In the genomic region with DNA sequence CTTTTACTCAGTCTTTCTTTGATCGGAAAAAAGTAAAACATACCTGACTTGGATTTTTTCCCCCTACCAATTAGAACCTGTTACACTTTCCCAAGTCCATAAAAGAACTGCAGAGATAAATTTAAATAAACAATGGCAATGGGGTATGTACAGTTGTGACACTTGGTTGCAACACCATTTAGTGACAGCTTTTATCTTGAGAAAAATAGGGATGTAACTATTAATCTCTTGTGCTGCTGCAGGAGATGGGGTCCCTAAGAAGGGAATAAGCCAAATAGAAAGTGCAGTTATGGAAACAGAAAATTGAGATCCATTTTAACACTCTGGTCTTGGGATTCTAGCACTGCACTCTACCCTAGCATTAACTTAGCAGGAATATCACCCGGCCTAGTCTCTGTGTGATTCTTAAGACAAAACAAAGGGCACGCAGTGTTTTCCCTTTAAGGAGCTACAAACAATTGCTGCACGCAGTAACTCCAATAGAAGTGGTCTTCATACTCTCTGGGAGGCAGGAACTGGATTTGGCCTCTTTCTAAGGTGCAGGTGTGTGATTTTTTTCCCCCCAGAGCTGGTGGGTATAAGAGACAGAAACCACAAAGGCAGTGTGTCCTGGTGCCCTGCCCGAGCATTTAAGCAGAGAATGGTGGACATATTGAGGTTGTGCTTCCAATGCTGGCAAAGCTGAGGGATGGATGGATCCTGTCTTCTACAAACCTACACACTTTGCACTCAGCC, we compare ENCODE assay signal across 9 mouse cellular contexts. TPM values are rescaled to one million over a fixed set of nuclear protein-coding genes. Genes with fewer than 3 reads are reported as not detected.
DNase-seq lines count a peak whose midpoint lies in the region; ATAC-seq lines count a peak whose summit lies in the region.
"Had no signal": no experiment of that assay in that cellular context is flagged by ENCODE, and none has a peak within 500 bp of the region (broad histone marks: within the 10 kb centered on the region; RNA-seq: fewer than 3 reads in every experiment).

No protein-coding gene starts in this region.

- H3K27me3 ChIP-seq in heart, embryonic 13.5 days (replicated peaks), result no peaks in the 10 kb centered on the region
- H3K27me3 ChIP-seq in embryonic facial prominence, embryonic 15.5 days, result peaks cover 10% of the 10 kb centered on the region
- H3K27me3 ChIP-seq in intestine, embryonic 15.5 days (replicated peaks), result no peaks in the 10 kb centered on the region
- H3K27me3 ChIP-seq in midbrain, embryonic 15.5 days (replicated peaks), result peaks cover 68% of the 10 kb centered on the region
- H3K27me3 ChIP-seq: CH12.LX had no signal

- H3K27ac ChIP-seq in heart, embryonic 13.5 days (replicated peaks), result peak overlapping the region; percentile 89
- H3K27ac ChIP-seq in embryonic facial prominence, embryonic 15.5 days (replicated peaks), result peak overlapping the region; percentile 84
- 0 out of 2 replicates have a peak overlapping the region, but pooled peaks have one; percentile 18 for H3K27ac ChIP-seq in intestine, embryonic 15.5 days
- H3K27ac ChIP-seq in midbrain, embryonic 15.5 days, result no peak overlapping the region

- no peaks in the 10 kb centered on the region for H3K9me3 ChIP-seq in heart, embryonic 13.5 days
- H3K9me3 ChIP-seq in embryonic facial prominence, embryonic 15.5 days (replicated peaks), result no peaks in the 10 kb centered on the region
- H3K9me3 ChIP-seq in intestine, embryonic 15.5 days, result no peaks in the 10 kb centered on the region
- no peaks in the 10 kb centered on the region for H3K9me3 ChIP-seq in midbrain, embryonic 15.5 days

- H3K9ac ChIP-seq in heart, embryonic 13.5 days, result peak overlapping the region; percentile 84
- peak overlapping the region; percentile 47; the same call in 1 of the 2 replicates for H3K9ac ChIP-seq in embryonic facial prominence, embryonic 15.5 days
- no peak overlapping the region for H3K9ac ChIP-seq in intestine, embryonic 15.5 days
- no peak overlapping the region for H3K9ac ChIP-seq in midbrain, embryonic 15.5 days

- H3K36me3 ChIP-seq in heart, embryonic 13.5 days, result no peaks in the 10 kb centered on the region
- no peaks in the 10 kb centered on the region for H3K36me3 ChIP-seq in embryonic facial prominence, embryonic 15.5 days
- H3K36me3 ChIP-seq in intestine, embryonic 15.5 days, result no peaks in the 10 kb centered on the region
- no peaks in the 10 kb centered on the region for H3K36me3 ChIP-seq in midbrain, embryonic 15.5 days (replicated peaks)

- WGBS in heart, embryonic 13.5 days, result 26% methylated on average over 5 of the region's 5 CpGs
- 45% methylated on average over 5 of the region's 5 CpGs for WGBS in embryonic facial prominence, embryonic 15.5 days
- 47% methylated on average over 5 of the region's 5 CpGs for WGBS in intestine, embryonic 15.5 days
- 24% methylated on average over 5 of the region's 5 CpGs for WGBS in midbrain, embryonic 15.5 days

- H3K4me2 ChIP-seq in heart, embryonic 13.5 days, result peak overlapping the region; percentile 84
- peak overlapping the region; percentile 92 for H3K4me2 ChIP-seq in embryonic facial prominence, embryonic 15.5 days (replicated peaks)
- peak overlapping the region; percentile 88 for H3K4me2 ChIP-seq in intestine, embryonic 15.5 days (replicated peaks)
- peak overlapping the region; percentile 60 for H3K4me2 ChIP-seq in midbrain, embryonic 15.5 days

- peaks cover 39% of the 10 kb centered on the region for H3K4me1 ChIP-seq in heart, embryonic 13.5 days
- peaks cover 26% of the 10 kb centered on the region for H3K4me1 ChIP-seq in embryonic facial prominence, embryonic 15.5 days
- peaks cover 3% of the 10 kb centered on the region; the same call in 1 of the 2 replicates for H3K4me1 ChIP-seq in intestine, embryonic 15.5 days (replicated peaks)
- H3K4me1 ChIP-seq in midbrain, embryonic 15.5 days, result peaks cover 19% of the 10 kb centered on the region

- peak overlapping the region; percentile 54 for H3K4me3 ChIP-seq in heart, embryonic 13.5 days
- peak overlapping the region; percentile 49 for H3K4me3 ChIP-seq in embryonic facial prominence, embryonic 15.5 days (replicated peaks)
- peak overlapping the region; percentile 45 for H3K4me3 ChIP-seq in intestine, embryonic 15.5 days (replicated peaks)
- peak overlapping the region; percentile 32; the same call in 1 of the 2 replicates for H3K4me3 ChIP-seq in midbrain, embryonic 15.5 days

- ATAC-seq in heart, embryonic 13.5 days (ENCODE audit: extremely low read depth, insufficient number of reproducible peaks, low FRiP score, low TSS enrichment), result no peak
- ATAC-seq in embryonic facial prominence, embryonic 15.5 days (ENCODE audit: insufficient number of reproducible peaks, low FRiP score, low TSS enrichment, low read depth), result no peak
- no peak for ATAC-seq in intestine, embryonic 15.5 days
- ATAC-seq in midbrain, embryonic 15.5 days (replicated peaks), result no peak

- DNase-seq in heart, adult 8-10 months (ENCODE audit: low spot score), result no peak
- DNase-seq in urinary bladder, postnatal 14 days (ENCODE audit: low spot score), result no peak
- DNase-seq in cerebellum, postnatal 36 days, result no peak
- no peak for DNase-seq in adrenal gland, postnatal 4 days (ENCODE audit: low spot score in 2 of 2)

RNA-seq across cellular contexts. Expression of a gene that starts 20.1 kb away (rescaled TPM):
- 31.1 and 32.3 TPM in 2 replicates for polyA plus RNA-seq in heart, embryonic 13.5 days (2015; fragmentation: Nextera tagmentation; extraction: Ambion mirVana)
- 100 to 1,000 TPM; 109 to 137 (median 121) TPM for total RNA-seq in heart, adult 8-10 months (2022)
- polyA plus RNA-seq in embryonic facial prominence, embryonic 15.5 days (2015; fragmentation: Nextera tagmentation; extraction: Ambion mirVana), result 55.4 and 58.0 TPM in 2 replicates
- polyA plus RNA-seq in intestine, embryonic 15.5 days (2015; fragmentation: Nextera tagmentation; extraction: Ambion mirVana), result 30.2 and 37.3 TPM in 2 replicates
- 26.5 and 27.8 TPM in 2 replicates for polyA plus RNA-seq in midbrain, embryonic 15.5 days (2015; fragmentation: Nextera tagmentation; extraction: Ambion mirVana)
- 100 to 1,000 TPM; 208 to 223 TPM for total RNA-seq in adrenal gland, postnatal 4 days (2021)
- total RNA-seq: CH12.LX had no signal

RNA-seq across cellular contexts. Expression of a gene that starts 25.4 kb away (rescaled TPM):
- polyA plus RNA-seq in heart, embryonic 13.5 days (2015; fragmentation: Nextera tagmentation; extraction: Ambion mirVana), result 0.48 and 0.55 TPM in 2 replicates
- total RNA-seq in heart, adult 8-10 months (2022), result under 1 TPM in 2 of 4 experiments, not detected in 2; 0.23 to 0.41 TPM
- polyA plus RNA-seq in embryonic facial prominence, embryonic 15.5 days (2015; fragmentation: Nextera tagmentation; extraction: Ambion mirVana), result 3.8 and 4.2 TPM in 2 replicates
- 2.5 and 3.9 TPM in 2 replicates for polyA plus RNA-seq in intestine, embryonic 15.5 days (2015; fragmentation: Nextera tagmentation; extraction: Ambion mirVana)
- polyA plus RNA-seq in midbrain, embryonic 15.5 days (2015; fragmentation: Nextera tagmentation; extraction: Ambion mirVana), result 12.7 and 13.7 TPM in 2 replicates
- 1 to 10 TPM; 1.2 to 1.4 TPM for total RNA-seq in adrenal gland, postnatal 4 days (2021)
- total RNA-seq: CH12.LX had no signal

Comparison
In these comparisons a context has a peak if more than half of its experiments do, and no peak if none do; other contexts are left out.
1. H3K9ac ChIP-seq: peak in heart, embryonic 13.5 days (single experiment) and embryonic facial prominence, embryonic 15.5 days (single experiment); none in intestine, embryonic 15.5 days (single experiment) and midbrain, embryonic 15.5 days (single experiment).
2. Peak in every context shown above with its lines, with median percentiles within 50 percentile points of each other: H3K4me2 ChIP-seq and H3K4me3 ChIP-seq.